Mouse (Mus musculus): Measurements from ENCODE around the gene Procr.

GRCm38 (mm10) chr2:155729158-155729645, 21.7 kb upstream of the Procr start, which contains the start of gene Edem2:
- TF ChIP-seq GATA1 (IDR thresholded peaks at IDR 0.05; ENCODE audit: borderline replicate concordance, low read length) (no peak), FLI1 (IDR thresholded peaks at IDR 0.05; ENCODE audit: low read length) (no peak)

All from megakaryocyte, embryonic 14.5 days (primary cell).